Mouse (Mus musculus): ENCODE data around the gene Prss23. TPM values are rescaled to one million over a fixed set of nuclear protein-coding genes. Genes with fewer than 3 reads are reported as not detected.

Gene Prss23
- total RNA-seq (2021): 10 to 100 TPM; 45.7 to 60.5 TPM
- long read RNA-seq, experiment 1, transcript Prss23-204 (2 exons, 1,937 nt): major isoform, 25 of 47 reads
- long read RNA-seq, experiment 1, transcript Prss23-201 (2 exons, 3,228 nt): minor isoform, 7 of 47 reads
- long read RNA-seq, experiment 1, partial matches to known transcripts: 0 of 47 reads
- long read RNA-seq, experiment 1, other reads (novel, unspliced or antisense): 13 of 47 reads
- long read RNA-seq, experiment 2, transcript Prss23-201 (2 exons, 3,228 nt): minor isoform, 8 of 45 reads
- long read RNA-seq, experiment 2, transcript Prss23-204 (2 exons, 1,937 nt): major isoform, 28 of 45 reads
- long read RNA-seq, experiment 2, partial matches to known transcripts: 0 of 45 reads
- long read RNA-seq, experiment 2, other reads (novel, unspliced or antisense): 6 of 45 reads

- intact Hi-C loops (cut with DNase I): loop anchor here (5.0 kb wide), 1 partner anchor 100 kb away; no protein-coding TSS in a partner anchor
- no peak for DNase-seq
These were observed at the start of gene Prss23 for GRCm38 (mm10) chr7:89526731-89527429. Gene Prss23, minus strand, starts transcription at chr7:89527187.

- intact Hi-C loops (cut with DNase I): no loop called here
- no peak for DNase-seq
These were observed 49.1 kb upstream of the Prss23 start for GRCm38 (mm10) chr7:89576127-89576526.

GRCm38 (mm10) chr7:89564569-89564968 is 37.6 kb upstream of the Prss23 start:
- intact Hi-C loops (cut with DNase I): loop anchor here (5.0 kb wide), 1 partner anchor 68 kb away; the partner anchor contains the start of gene Me3
- DNase-seq: no peak

- peak; percentile 19 to 35 for DNase-seq
- intact Hi-C loops (cut with DNase I): loop anchor here (5.0 kb wide), 1 partner anchor 69 kb away; the partner anchor contains the start of gene Me3
These were observed 36.5 kb upstream of the Prss23 start for GRCm38 (mm10) chr7:89563501-89563900.

GRCm38 (mm10) chr7:89562140-89562539 is 35.2 kb upstream of the Prss23 start:
- DNase-seq: no peak
- intact Hi-C loops (cut with DNase I): loop anchor here (5.0 kb wide), 1 partner anchor 70 kb away; the partner anchor contains the start of gene Me3

GRCm38 (mm10) chr7:89560939-89561338 is 34.0 kb upstream of the Prss23 start:
- intact Hi-C loops (cut with DNase I): loop anchor here (5.0 kb wide), 1 partner anchor 71 kb away; the partner anchor contains the start of gene Me3
- no peak for DNase-seq

GRCm38 (mm10) chr7:89559633-89560032 is 32.6 kb upstream of the Prss23 start:
- intact Hi-C loops (cut with DNase I): loop anchor here (5.0 kb wide), 1 partner anchor 73 kb away; the partner anchor contains the start of gene Me3
- no peak for DNase-seq

GRCm38 (mm10) chr7:89559105-89559504 is 32.1 kb upstream of the Prss23 start:
- intact Hi-C loops (cut with DNase I): no loop called here
- no peak for DNase-seq

- no peak for DNase-seq
- intact Hi-C loops (cut with DNase I): no loop called here
These were observed 31.6 kb upstream of the Prss23 start for GRCm38 (mm10) chr7:89558446-89559039.

- intact Hi-C loops (cut with DNase I): no loop called here
- no peak for DNase-seq
These were observed 30.1 kb upstream of the Prss23 start for GRCm38 (mm10) chr7:89557056-89557455.

- no peak for DNase-seq
- intact Hi-C loops (cut with DNase I): no loop called here
These were observed 29.7 kb upstream of the Prss23 start for GRCm38 (mm10) chr7:89556652-89557051.

- intact Hi-C loops (cut with DNase I): no loop called here
- DNase-seq: no peak
These were observed 28.2 kb upstream of the Prss23 start for GRCm38 (mm10) chr7:89555170-89555569.

GRCm38 (mm10) chr7:89554068-89554467 is 27.1 kb upstream of the Prss23 start:
- intact Hi-C loops (cut with DNase I): no loop called here
- no peak for DNase-seq

GRCm38 (mm10) chr7:89540976-89541375 is 14.0 kb upstream of the Prss23 start:
- intact Hi-C loops (cut with DNase I): no loop called here
- no peak for DNase-seq

GRCm38 (mm10) chr7:89539391-89539790 is 12.4 kb upstream of the Prss23 start:
- no peak for DNase-seq
- intact Hi-C loops (cut with DNase I): no loop called here

GRCm38 (mm10) chr7:89527430-89527856 is 456 bp upstream of the Prss23 start:
- intact Hi-C loops (cut with DNase I): loop anchor here (5.0 kb wide), 1 partner anchor 100 kb away; no protein-coding TSS in a partner anchor

GRCm38 (mm10) chr7:89523816-89524215 is 3.2 kb downstream of the Prss23 start:
- DNase-seq: no peak
- intact Hi-C loops (cut with DNase I): no loop called here

More at GRCm38 (mm10) chr7:89527430-89527856, 456 bp upstream of the Prss23 start:
- DNase-seq: no peak

GRCm38 (mm10) chr7:89522170-89522569 is 4.8 kb downstream of the Prss23 start:
- intact Hi-C loops (cut with DNase I): no loop called here
- no peak for DNase-seq

GRCm38 (mm10) chr7:89517460-89518390 is 9.3 kb downstream of the Prss23 start:
- peak; percentile 62 to 71 for DNase-seq
- intact Hi-C loops (cut with DNase I): no loop called here
